Mouse (Mus musculus): ENCODE data around the gene Smim5. TPM values are rescaled to one million over a fixed set of nuclear protein-coding genes. Genes with fewer than 3 reads are reported as not detected.
A peak's percentile ranks its signal among the peaks of the same experiment; 100 is the strongest.

The Smim5 gene
- polyA plus RNA-seq, 1 experiment = 49.4 TPM

- H3K79me2 ChIP-seq (ENCODE audit: control insufficient read depth, insufficient read depth) = peaks cover 3% of the 10 kb centered on the region
- TF ChIP-seq E2F4 (IDR thresholded peaks at IDR 0.05; ENCODE audit: insufficient read depth) = no peak
- no peak overlapping the region for H3ac ChIP-seq (ENCODE audit: control insufficient read depth, insufficient read length)
- peaks cover 4% of the 10 kb centered on the region for H3K36me3 ChIP-seq (ENCODE audit: control insufficient read depth, insufficient read depth)
- no peak overlapping the region for H3K4me2 ChIP-seq (ENCODE audit: low read depth)
- no peaks in the 10 kb centered on the region for H3K27me3 ChIP-seq (ENCODE audit: control insufficient read depth, insufficient read depth, insufficient read length)
- H3K4me3 ChIP-seq = no peak overlapping the region
Measured at GRCm38 (mm10) chr11:115950719-115951118, 51.0 kb downstream of the Smim5 start.

GRCm38 (mm10) chr11:115954712-115955111 lies 54.9 kb downstream of the Smim5 start:
- TF ChIP-seq MYOG (IDR thresholded peaks at IDR 0.05; ENCODE audit: control insufficient read depth in 1 of 3, insufficient read depth in 1 of 3, insufficient read length in 2 of 3, low read depth in 2 of 3) = peak; percentile 28 to 97 (median 89)
- TF ChIP-seq POLR2AphosphoS2 (IDR thresholded peaks at IDR 0.05; ENCODE audit: insufficient read length, low read depth) = no peak
- TF ChIP-seq CEBPB (IDR thresholded peaks at IDR 0.05; ENCODE audit: insufficient read depth, poor library complexity, severe bottlenecking) = no peak
- no peak for TF ChIP-seq USF1 (IDR thresholded peaks at IDR 0.05; ENCODE audit: low read depth)
- no peak for TF ChIP-seq SRF (IDR thresholded peaks at IDR 0.05; ENCODE audit: control insufficient read depth, insufficient read length, low read depth)
- TF ChIP-seq MAX (IDR thresholded peaks at IDR 0.05; ENCODE audit: low read depth) = no peak
- TF ChIP-seq POLR2A (IDR thresholded peaks at IDR 0.05; ENCODE audit: insufficient read length, low read depth) = no peak
- TF ChIP-seq E2F4 (IDR thresholded peaks at IDR 0.05; ENCODE audit: insufficient read depth) = no peak
- peak; percentile 56 for TF ChIP-seq TCF12 (IDR thresholded peaks at IDR 0.05; ENCODE audit: insufficient read depth, poor library complexity, severe bottlenecking)
- peak; percentile 36 to 93 (median 91) for TF ChIP-seq MYOD1 (IDR thresholded peaks at IDR 0.05; ENCODE audit: control insufficient read depth in 1 of 3, insufficient read length in 2 of 3, low read depth in 2 of 3)
- no peak for TF ChIP-seq REST (IDR thresholded peaks at IDR 0.05; ENCODE audit: insufficient read depth, insufficient read length)
- TF ChIP-seq TCF3 (IDR thresholded peaks at IDR 0.05; ENCODE audit: insufficient read length, low read depth) = peak; percentile 63
- Histone ChIP-seq H3K4me3 (no peak overlapping the region), H3K4me2 (ENCODE audit: low read depth) (peak overlapping the region; percentile 66), H3K27me3 (ENCODE audit: control insufficient read depth, insufficient read depth, insufficient read length) (no peaks in the 10 kb centered on the region), H3ac (ENCODE audit: control insufficient read depth, insufficient read length) (no peak overlapping the region), H3K79me2 (ENCODE audit: control insufficient read depth, insufficient read depth) (no peaks in the 10 kb centered on the region), H3K36me3 (ENCODE audit: control insufficient read depth, insufficient read depth) (peaks cover 4% of the 10 kb centered on the region)

- Histone ChIP-seq H3K4me2 (ENCODE audit: low read depth) (peak overlapping the region; percentile 66), H3ac (ENCODE audit: control insufficient read depth, insufficient read length) (no peak overlapping the region), H3K36me3 (ENCODE audit: control insufficient read depth, insufficient read depth) (peaks cover 9% of the 10 kb centered on the region), H3K4me3 (no peak overlapping the region), H3K79me2 (ENCODE audit: control insufficient read depth, insufficient read depth) (no peaks in the 10 kb centered on the region), H3K27me3 (ENCODE audit: control insufficient read depth, insufficient read depth, insufficient read length) (no peaks in the 10 kb centered on the region)
- peak in 1 of 3 experiments; percentile 47 for TF ChIP-seq MYOD1 (IDR thresholded peaks at IDR 0.05; ENCODE audit: control insufficient read depth in 1 of 3, insufficient read length in 2 of 3, low read depth in 2 of 3)
- TF ChIP-seq MYOG (IDR thresholded peaks at IDR 0.05; ENCODE audit: control insufficient read depth in 1 of 3, insufficient read depth in 1 of 3, insufficient read length in 2 of 3, low read depth in 2 of 3) = peak in 1 of 3 experiments; percentile 72
- TF ChIP-seq USF1 (IDR thresholded peaks at IDR 0.05; ENCODE audit: low read depth) = peak; percentile 81
- TF ChIP-seq POLR2AphosphoS2 (IDR thresholded peaks at IDR 0.05; ENCODE audit: insufficient read length, low read depth) = no peak
- TF ChIP-seq MAX (IDR thresholded peaks at IDR 0.05; ENCODE audit: low read depth) = no peak
- TF ChIP-seq TCF12 (IDR thresholded peaks at IDR 0.05; ENCODE audit: insufficient read depth, poor library complexity, severe bottlenecking) = no peak
- no peak for TF ChIP-seq CEBPB (IDR thresholded peaks at IDR 0.05; ENCODE audit: insufficient read depth, poor library complexity, severe bottlenecking)
- TF ChIP-seq POLR2A (IDR thresholded peaks at IDR 0.05; ENCODE audit: insufficient read length, low read depth) = peak; percentile 31
Measured at GRCm38 (mm10) chr11:115955195-115955858, 55.6 kb downstream of the Smim5 start.

Other genes with a start within 250 kb of the Smim5 start
- gene Grb2, start 191.4 kb upstream of the Smim5 start, polyA plus RNA-seq (2012; fragmentation: generic; extraction: Trizol) = 71.2 TPM
- 19.6 TPM for gene Tmem94, start 134.5 kb upstream of the Smim5 start, polyA plus RNA-seq (2012; fragmentation: generic; extraction: Trizol)
- 8.0 TPM for gene Caskin2, start 86.3 kb upstream of the Smim5 start, polyA plus RNA-seq (2012; fragmentation: generic; extraction: Trizol)
- 15.6 TPM for gene Tsen54, start 85.2 kb upstream of the Smim5 start, polyA plus RNA-seq (2012; fragmentation: generic; extraction: Trizol)
- 0.43 TPM for gene Llgl2, start 75.9 kb upstream of the Smim5 start, polyA plus RNA-seq (2012; fragmentation: generic; extraction: Trizol)
- 0.23 TPM for gene Myo15b, start 41.6 kb upstream of the Smim5 start, polyA plus RNA-seq (2012; fragmentation: generic; extraction: Trizol)
- 7.8 TPM for gene Smim6, start 12.1 kb downstream of the Smim5 start, polyA plus RNA-seq (2012; fragmentation: generic; extraction: Trizol)
- gene Sap30bp, start 33.3 kb downstream of the Smim5 start, polyA plus RNA-seq (2012; fragmentation: generic; extraction: Trizol) = 84.9 TPM
- 13.1 TPM for gene Recql5, start 33.5 kb downstream of the Smim5 start, polyA plus RNA-seq (2012; fragmentation: generic; extraction: Trizol)
- 1.2 TPM for gene Itgb4, start 74.7 kb downstream of the Smim5 start, polyA plus RNA-seq (2012; fragmentation: generic; extraction: Trizol)
- gene Galk1, start 112.8 kb downstream of the Smim5 start, polyA plus RNA-seq (2012; fragmentation: generic; extraction: Trizol) = 172 TPM
- gene H3f3b, start 128.0 kb downstream of the Smim5 start, polyA plus RNA-seq (2012; fragmentation: generic; extraction: Trizol) = 502 TPM
- 15.3 TPM for gene Unk, start 130.4 kb downstream of the Smim5 start, polyA plus RNA-seq (2012; fragmentation: generic; extraction: Trizol)
- gene Unc13d, start 178.0 kb downstream of the Smim5 start, polyA plus RNA-seq (2012; fragmentation: generic; extraction: Trizol) = 9.1 TPM
- gene Wbp2, start 187.0 kb downstream of the Smim5 start, polyA plus RNA-seq (2012; fragmentation: generic; extraction: Trizol) = 156 TPM
- gene Trim47, start 227.2 kb downstream of the Smim5 start, polyA plus RNA-seq (2012; fragmentation: generic; extraction: Trizol) = 101 TPM
- gene Trim65, start 231.2 kb downstream of the Smim5 start, polyA plus RNA-seq (2012; fragmentation: generic; extraction: Trizol) = 1.9 TPM
- 141 TPM for gene Mrpl38, start 238.9 kb downstream of the Smim5 start, polyA plus RNA-seq (2012; fragmentation: generic; extraction: Trizol)